Mouse (Mus musculus): ENCODE data around the gene Gtf2ird1.

- TF ChIP-seq POLR2A (IDR thresholded peaks at IDR 0.05; ENCODE audit: insufficient read depth, low read length) (no peak), EP300 (IDR thresholded peaks at IDR 0.05; ENCODE audit: insufficient read depth, low read depth, low read length) (no peak)
Observed at GRCm38 (mm10) chr5:134309345-134309744, 147.2 kb downstream of the Gtf2ird1 start.

Data from ES-Bruce4 (cell line).